Mouse (Mus musculus) activated CD4-positive, CD25-positive, alpha-beta regulatory T cell, adult 4 months (primary cell): ENCODE measurements at regions not wholly inside any gene's neighbourhood (a gene's known extent, or its start where the extent isn't known, plus 50 kb on each side); places are given as distances from the start of the nearest gene placed in this dataset.

Experiments used
- ATAC-seq: one replicate; pipeline ENCODE4 v1.8.0; 2017

- peak; percentile 90 for ATAC-seq
Observed at GRCm38 (mm10) chr1:95762244-95762643, 94.9 kb upstream of the St8sia4 start.

- ATAC-seq, result peak; percentile 93
Observed at GRCm38 (mm10) chr1:95754071-95754915, 86.9 kb upstream of the St8sia4 start.

- no peak for ATAC-seq
Observed at GRCm38 (mm10) chr1:95753517-95753916, 86.1 kb upstream of the St8sia4 start.

- no peak for ATAC-seq
Observed at GRCm38 (mm10) chr1:95748940-95749339, 81.6 kb upstream of the St8sia4 start.

- ATAC-seq, result peak; percentile 83
Observed at GRCm38 (mm10) chr1:95747287-95747686, 79.9 kb upstream of the St8sia4 start.

GRCm38 (mm10) chr1:95744446-95744845 is 77.1 kb upstream of the St8sia4 start:
- ATAC-seq, result peak; percentile 41

GRCm38 (mm10) chr1:95743334-95743733 is 76.0 kb upstream of the St8sia4 start:
- no peak for ATAC-seq

- ATAC-seq, result no peak
Observed at GRCm38 (mm10) chr1:95719449-95719848, 52.1 kb upstream of the St8sia4 start.

- no peak for ATAC-seq
Observed at GRCm38 (mm10) chr1:95718794-95719193, 51.4 kb upstream of the St8sia4 start.
